Mouse (Mus musculus) MEL (cell line): ENCODE results near the gene Olfr1020. TPM values are rescaled to one million over a fixed set of nuclear protein-coding genes. Genes with fewer than 3 reads are reported as not detected.

ENCODE experiments used
- polyA plus RNA-seq, 2 experiments: library from polyadenylated mRNA; stranded (reverse) in 1 of 2; unstranded in 1 of 2; fragments of >175 nt in 1 of 2; fragments of >200 nt in 1 of 2; gene quantifications; 2 replicates each; pipeline versions ENCODE4 v1.2.1 to v1.2.4; 2012; ENCODE audit warnings: low replicate concordance in 2 of 2, low read depth in 1 of 2; ENCODE audit not compliant: insufficient read length in 2 of 2, insufficient read depth in 1 of 2, missing spikeins in 1 of 2
- total RNA-seq: library from RNA; depleted of rRNA; stranded (reverse); fragments of 300-350 nt; gene quantifications from 2 replicates; pipeline ENCODE4 v1.2.3, GENCODE M21; 2012; rRNA removed

The Olfr1020 gene
- total and polyA plus RNA-seq, 3 experiments = not detected

Other genes starting within 250 kb of the Olfr1020 start
- gene Olfr1000, start 235.1 kb upstream of the Olfr1020 start, total RNA-seq = not detected in 2 replicates
- gene Olfr1000, start 235.1 kb upstream of the Olfr1020 start, polyA plus RNA-seq = not detected
- not detected in 2 replicates for gene Olfr1002, start 196.3 kb upstream of the Olfr1020 start, total RNA-seq
- gene Olfr1002, start 196.3 kb upstream of the Olfr1020 start, polyA plus RNA-seq = not detected
- gene Olfr154, start 182.6 kb upstream of the Olfr1020 start, total RNA-seq = not detected in 2 replicates
- gene Olfr154, start 182.6 kb upstream of the Olfr1020 start, polyA plus RNA-seq = not detected
- gene Olfr1006, start 168.3 kb upstream of the Olfr1020 start, total RNA-seq = not detected in 2 replicates
- gene Olfr1006, start 168.3 kb upstream of the Olfr1020 start, polyA plus RNA-seq = not detected
- not detected in 2 replicates for gene Olfr1008, start 157.6 kb upstream of the Olfr1020 start, total RNA-seq
- not detected for gene Olfr1008, start 157.6 kb upstream of the Olfr1020 start, polyA plus RNA-seq
- gene Olfr1009, start 131.6 kb upstream of the Olfr1020 start, total RNA-seq = not detected in 2 replicates
- gene Olfr1009, start 131.6 kb upstream of the Olfr1020 start, polyA plus RNA-seq = not detected
- not detected in 2 replicates for gene Olfr1012, start 84.3 kb upstream of the Olfr1020 start, total RNA-seq
- gene Olfr1012, start 84.3 kb upstream of the Olfr1020 start, polyA plus RNA-seq = not detected
- gene Olfr1013, start 79.9 kb upstream of the Olfr1020 start, total RNA-seq = not detected in 2 replicates
- not detected for gene Olfr1013, start 79.9 kb upstream of the Olfr1020 start, polyA plus RNA-seq
- gene Olfr1014, start 74.3 kb upstream of the Olfr1020 start, total RNA-seq = not detected in 2 replicates
- gene Olfr1014, start 74.3 kb upstream of the Olfr1020 start, polyA plus RNA-seq = not detected
- not detected in 2 replicates for gene Olfr1015, start 65.0 kb upstream of the Olfr1020 start, total RNA-seq
- gene Olfr1015, start 65.0 kb upstream of the Olfr1020 start, polyA plus RNA-seq = not detected
- not detected in 2 replicates for gene Olfr1016, start 44.5 kb upstream of the Olfr1020 start, total RNA-seq
- not detected for gene Olfr1016, start 44.5 kb upstream of the Olfr1020 start, polyA plus RNA-seq
- not detected in 2 replicates for gene Olfr1018, start 28.6 kb upstream of the Olfr1020 start, total RNA-seq
- gene Olfr1018, start 28.6 kb upstream of the Olfr1020 start, polyA plus RNA-seq = not detected
- gene Olfr1019, start 1.5 kb upstream of the Olfr1020 start, total RNA-seq = not detected in 2 replicates
- not detected for gene Olfr1019, start 1.5 kb upstream of the Olfr1020 start, polyA plus RNA-seq
- not detected in 2 replicates for gene Olfr1022, start 21.6 kb downstream of the Olfr1020 start, total RNA-seq
- not detected for gene Olfr1022, start 21.6 kb downstream of the Olfr1020 start, polyA plus RNA-seq
- gene Olfr1023, start 38.6 kb downstream of the Olfr1020 start, total RNA-seq = not detected in 2 replicates
- gene Olfr1023, start 38.6 kb downstream of the Olfr1020 start, polyA plus RNA-seq = not detected
- not detected in 2 replicates for gene Olfr1024, start 58.0 kb downstream of the Olfr1020 start, total RNA-seq
- not detected for gene Olfr1024, start 58.0 kb downstream of the Olfr1020 start, polyA plus RNA-seq
- not detected in 2 replicates for gene Olfr1025-ps1, start 68.2 kb downstream of the Olfr1020 start, total RNA-seq
- gene Olfr1025-ps1, start 68.2 kb downstream of the Olfr1020 start, polyA plus RNA-seq = not detected
- gene Olfr1026, start 74.5 kb downstream of the Olfr1020 start, total RNA-seq = not detected in 2 replicates
- not detected for gene Olfr1026, start 74.5 kb downstream of the Olfr1020 start, polyA plus RNA-seq
- not detected in 2 replicates for gene Olfr1028, start 103.4 kb downstream of the Olfr1020 start, total RNA-seq
- not detected for gene Olfr1028, start 103.4 kb downstream of the Olfr1020 start, polyA plus RNA-seq
- gene Olfr1029, start 126.9 kb downstream of the Olfr1020 start, total RNA-seq = not detected in 2 replicates
- gene Olfr1029, start 126.9 kb downstream of the Olfr1020 start, polyA plus RNA-seq = not detected
- not detected in 2 replicates for gene Olfr1030, start 132.2 kb downstream of the Olfr1020 start, total RNA-seq
- not detected for gene Olfr1030, start 132.2 kb downstream of the Olfr1020 start, polyA plus RNA-seq
- gene Olfr1031, start 143.3 kb downstream of the Olfr1020 start, total RNA-seq = not detected in 2 replicates
- not detected for gene Olfr1031, start 143.3 kb downstream of the Olfr1020 start, polyA plus RNA-seq
- not detected in 2 replicates for gene Olfr1032, start 158.5 kb downstream of the Olfr1020 start, total RNA-seq
- gene Olfr1032, start 158.5 kb downstream of the Olfr1020 start, polyA plus RNA-seq = not detected
- gene Olfr1033, start 173.6 kb downstream of the Olfr1020 start, total RNA-seq = not detected in 2 replicates
- not detected for gene Olfr1033, start 173.6 kb downstream of the Olfr1020 start, polyA plus RNA-seq
- gene Olfr1034, start 198.8 kb downstream of the Olfr1020 start, total RNA-seq = not detected in 2 replicates
- not detected for gene Olfr1034, start 198.8 kb downstream of the Olfr1020 start, polyA plus RNA-seq
- not detected in 2 replicates for gene Olfr1036, start 227.0 kb downstream of the Olfr1020 start, total RNA-seq
- gene Olfr1036, start 227.0 kb downstream of the Olfr1020 start, polyA plus RNA-seq = not detected
- not detected in 2 replicates for gene Olfr1037, start 240.4 kb downstream of the Olfr1020 start, total RNA-seq
- gene Olfr1037, start 240.4 kb downstream of the Olfr1020 start, polyA plus RNA-seq = not detected